Mouse (Mus musculus) liver, adult 2 months (tissue): Measurements from ENCODE around the gene She.

Experiments used
- CTCF ChIP-seq: fragments of 200-500 bp; IDR thresholded peaks from 2 replicates; pipeline ENCODE4 v1.5.1; 2011; ENCODE audit warnings: low read depth, low read length, control low read depth
- POLR2A ChIP-seq: fragments of 200-500 bp; IDR thresholded peaks from 2 replicates; pipeline ENCODE4 v1.6.1; 2011; ENCODE audit warnings: low read length, control low read depth; ENCODE audit not compliant: insufficient read depth; ENCODE audit errors: extremely low read depth

DNA sequence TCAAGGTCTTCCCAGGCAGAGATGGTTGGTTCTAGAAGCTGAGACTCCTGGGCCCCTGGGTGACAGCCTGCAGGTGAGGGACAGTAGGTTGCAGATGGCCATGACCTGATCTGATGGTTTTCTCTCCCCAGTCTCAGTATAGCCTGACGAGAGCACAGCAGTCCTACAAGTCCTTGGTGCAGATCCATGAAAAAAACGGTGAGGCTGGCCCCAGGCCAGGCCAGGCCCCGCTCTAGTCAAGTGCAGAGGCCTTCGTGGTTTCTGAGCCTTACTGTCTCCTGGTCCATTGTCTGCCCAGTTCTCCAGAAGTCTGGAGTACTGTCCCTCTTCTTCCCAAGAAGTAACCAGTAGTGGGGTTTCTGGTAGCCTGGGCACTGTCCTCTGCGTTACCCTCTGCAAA is 49.5 kb upstream of the She start:
- TF ChIP-seq CTCF: no peak
- TF ChIP-seq POLR2A: no peak
